Mouse (Mus musculus): ENCODE data around the gene Wdr82. TPM values are rescaled to one million over a fixed set of nuclear protein-coding genes. Genes with fewer than 3 reads are reported as not detected.

The Wdr82 gene
- polyA plus RNA-seq, 1 experiment from 2014 or later, result 56.4 TPM

GRCm38 (mm10) chr9:106145582-106145981, 25.1 kb upstream of the Wdr82 start:
- H3K27me3 ChIP-seq (replicated peaks; ENCODE audit: control insufficient read depth, insufficient read depth, low read length), result peaks cover 16% of the 10 kb centered on the region

GRCm38 (mm10) chr9:106147281-106147680, 23.4 kb upstream of the Wdr82 start:
- DNase-seq (ENCODE audit: low spot score), result no peak
- H3K4me2 ChIP-seq (ENCODE audit: low read length), result peak overlapping the region; percentile 67
- peaks cover 28% of the 10 kb centered on the region for H3K4me1 ChIP-seq (ENCODE audit: control insufficient read depth, insufficient read depth, low read length)
- peak overlapping the region; percentile 93; the same call in 1 of the 2 replicates for H3K9ac ChIP-seq (ENCODE audit: low read length)
- peak overlapping the region; percentile 55 for H3K4me3 ChIP-seq (ENCODE audit: low read depth, low read length)
- H3K9me3 ChIP-seq (replicated peaks; ENCODE audit: control insufficient read depth, low read length), result no peaks in the 10 kb centered on the region
- 0 out of 2 replicates have a peak, but pooled peaks cover 4% of the 10 kb centered on the region for H3K36me3 ChIP-seq (ENCODE audit: control insufficient read depth, insufficient read depth, low read length)
- no peak for ATAC-seq
- peaks cover 8% of the 10 kb centered on the region for H3K27me3 ChIP-seq (replicated peaks; ENCODE audit: control insufficient read depth, insufficient read depth, low read length)
- peak overlapping the region; percentile 85 for H3K27ac ChIP-seq (ENCODE audit: low read depth, low read length)
- 31% methylated on average over 5 of the region's 5 CpGs for WGBS

More at GRCm38 (mm10) chr9:106145582-106145981, 25.1 kb upstream of the Wdr82 start:
- peak; percentile 24; the same call in 1 of the 2 replicates for ATAC-seq
- peak; percentile 75 for DNase-seq (ENCODE audit: low spot score)
- H3K4me1 ChIP-seq (ENCODE audit: control insufficient read depth, insufficient read depth, low read length), result peaks cover 28% of the 10 kb centered on the region
- H3K4me2 ChIP-seq (ENCODE audit: low read length), result no peak overlapping the region
- no peaks in the 10 kb centered on the region for H3K36me3 ChIP-seq (ENCODE audit: control insufficient read depth, insufficient read depth, low read length)
- 70% methylated on average over 2 of the region's 2 CpGs for WGBS
- H3K9me3 ChIP-seq (replicated peaks; ENCODE audit: control insufficient read depth, low read length), result no peaks in the 10 kb centered on the region
- H3K4me3 ChIP-seq (ENCODE audit: low read depth, low read length), result no peak overlapping the region
- no peak overlapping the region for H3K27ac ChIP-seq (ENCODE audit: low read depth, low read length)
- no peak overlapping the region for H3K9ac ChIP-seq (ENCODE audit: low read length)

- Histone ChIP-seq H3K27me3 (replicated peaks; ENCODE audit: control insufficient read depth, insufficient read depth, low read length) (peaks cover 3% of the 10 kb centered on the region), H3K9me3 (replicated peaks; ENCODE audit: control insufficient read depth, low read length) (no peaks in the 10 kb centered on the region), H3K27ac (ENCODE audit: low read depth, low read length) (peak overlapping the region; percentile 85), H3K4me3 (ENCODE audit: low read depth, low read length) (peak overlapping the region; percentile 55), H3K4me1 (ENCODE audit: control insufficient read depth, insufficient read depth, low read length) (peaks cover 28% of the 10 kb centered on the region), H3K9ac (ENCODE audit: low read length) (peak overlapping the region; percentile 93), H3K4me2 (ENCODE audit: low read length) (peak overlapping the region; percentile 67), H3K36me3 (ENCODE audit: control insufficient read depth, insufficient read depth, low read length) (peaks cover 10% of the 10 kb centered on the region; the same call in 1 of the 2 replicates)
- DNase-seq (ENCODE audit: low spot score) (no peak), ATAC-seq (peak; percentile 38)
- 1% methylated on average over 10 of the region's 10 CpGs for WGBS
Observed at GRCm38 (mm10) chr9:106147851-106148431, 22.8 kb upstream of the Wdr82 start.

- H3K4me3 ChIP-seq (ENCODE audit: low read depth, low read length), result peak overlapping the region; percentile 55
- H3K9ac ChIP-seq (ENCODE audit: low read length), result peak overlapping the region; percentile 93
- H3K27me3 ChIP-seq (replicated peaks; ENCODE audit: control insufficient read depth, insufficient read depth, low read length), result peaks cover 3% of the 10 kb centered on the region
- H3K36me3 ChIP-seq (ENCODE audit: control insufficient read depth, insufficient read depth, low read length), result peaks cover 18% of the 10 kb centered on the region; the same call in 1 of the 2 replicates
- WGBS, result under 1% methylated on average over 36 of the region's 36 CpGs
- DNase-seq (ENCODE audit: low spot score), result peak; percentile 79
- no peaks in the 10 kb centered on the region for H3K9me3 ChIP-seq (replicated peaks; ENCODE audit: control insufficient read depth, low read length)
- ATAC-seq, result peak; percentile 72
- peak overlapping the region; percentile 85 for H3K27ac ChIP-seq (ENCODE audit: low read depth, low read length)
- peak overlapping the region; percentile 67 for H3K4me2 ChIP-seq (ENCODE audit: low read length)
- H3K4me1 ChIP-seq (ENCODE audit: control insufficient read depth, insufficient read depth, low read length), result peaks cover 25% of the 10 kb centered on the region
Observed at GRCm38 (mm10) chr9:106148541-106149398, 22.0 kb upstream of the Wdr82 start.

GRCm38 (mm10) chr9:106149399-106149754, 21.4 kb upstream of the Wdr82 start:
- DNase-seq (ENCODE audit: low spot score) (no peak), ATAC-seq (no peak)
- H3K4me2 ChIP-seq (ENCODE audit: low read length), result peak overlapping the region; percentile 67
- H3K4me3 ChIP-seq (ENCODE audit: low read depth, low read length), result peak overlapping the region; percentile 55
- peaks cover 23% of the 10 kb centered on the region; the same call in 1 of the 2 replicates for H3K36me3 ChIP-seq (ENCODE audit: control insufficient read depth, insufficient read depth, low read length)
- 6% methylated on average over 10 of the region's 10 CpGs for WGBS
- peak overlapping the region; percentile 85 for H3K27ac ChIP-seq (ENCODE audit: low read depth, low read length)
- H3K9me3 ChIP-seq (replicated peaks; ENCODE audit: control insufficient read depth, low read length), result no peaks in the 10 kb centered on the region
- H3K9ac ChIP-seq (ENCODE audit: low read length), result peak overlapping the region; percentile 93
- H3K27me3 ChIP-seq (replicated peaks; ENCODE audit: control insufficient read depth, insufficient read depth, low read length), result peaks cover 3% of the 10 kb centered on the region
- H3K4me1 ChIP-seq (ENCODE audit: control insufficient read depth, insufficient read depth, low read length), result peaks cover 20% of the 10 kb centered on the region

- Histone ChIP-seq H3K4me2 (ENCODE audit: low read length) (no peak overlapping the region), H3K36me3 (ENCODE audit: control insufficient read depth, insufficient read depth, low read length) (peaks cover 23% of the 10 kb centered on the region; the same call in 1 of the 2 replicates), H3K9me3 (replicated peaks; ENCODE audit: control insufficient read depth, low read length) (no peaks in the 10 kb centered on the region), H3K4me3 (ENCODE audit: low read depth, low read length) (no peak overlapping the region), H3K9ac (ENCODE audit: low read length) (no peak overlapping the region), H3K27ac (ENCODE audit: low read depth, low read length) (no peak overlapping the region), H3K27me3 (replicated peaks; ENCODE audit: control insufficient read depth, insufficient read depth, low read length) (peaks cover 3% of the 10 kb centered on the region; the same call in 1 of the 2 replicates), H3K4me1 (ENCODE audit: control insufficient read depth, insufficient read depth, low read length) (peaks cover 7% of the 10 kb centered on the region; the same call in 1 of the 2 replicates)
- no peak for ATAC-seq
- DNase-seq (ENCODE audit: low spot score), result no peak
- WGBS, result 80% methylated on average over 9 of the region's 9 CpGs
Observed at GRCm38 (mm10) chr9:106154106-106154505, 16.6 kb upstream of the Wdr82 start.

- DNase-seq (ENCODE audit: low spot score), result peak; percentile 90
- peak overlapping the region; percentile 46; the same call in 1 of the 2 replicates for H3K27ac ChIP-seq (ENCODE audit: low read depth, low read length)
- 46% methylated on average over 5 of the region's 5 CpGs for WGBS
- ATAC-seq, result peak; percentile 67
- no peaks in the 10 kb centered on the region for H3K27me3 ChIP-seq (replicated peaks; ENCODE audit: control insufficient read depth, insufficient read depth, low read length)
- no peak overlapping the region for H3K9ac ChIP-seq (ENCODE audit: low read length)
- H3K4me1 ChIP-seq (ENCODE audit: control insufficient read depth, insufficient read depth, low read length), result peaks cover 4% of the 10 kb centered on the region; the same call in 1 of the 2 replicates
- H3K9me3 ChIP-seq (replicated peaks; ENCODE audit: control insufficient read depth, low read length), result no peaks in the 10 kb centered on the region
- H3K36me3 ChIP-seq (ENCODE audit: control insufficient read depth, insufficient read depth, low read length), result peaks cover 23% of the 10 kb centered on the region; the same call in 1 of the 2 replicates
- H3K4me3 ChIP-seq (ENCODE audit: low read depth, low read length), result no peak overlapping the region
- no peak overlapping the region for H3K4me2 ChIP-seq (ENCODE audit: low read length)
Observed at GRCm38 (mm10) chr9:106156419-106156818, 14.3 kb upstream of the Wdr82 start.

GRCm38 (mm10) chr9:106156921-106157622, 13.7 kb upstream of the Wdr82 start:
- H3K9ac ChIP-seq (ENCODE audit: low read length), result no peak overlapping the region
- ATAC-seq, result no peak
- H3K27me3 ChIP-seq (replicated peaks; ENCODE audit: control insufficient read depth, insufficient read depth, low read length), result no peaks in the 10 kb centered on the region
- peaks cover 4% of the 10 kb centered on the region; the same call in 1 of the 2 replicates for H3K4me1 ChIP-seq (ENCODE audit: control insufficient read depth, insufficient read depth, low read length)
- H3K9me3 ChIP-seq (replicated peaks; ENCODE audit: control insufficient read depth, low read length), result no peaks in the 10 kb centered on the region
- H3K4me2 ChIP-seq (ENCODE audit: low read length), result no peak overlapping the region
- 76% methylated on average over 21 of the region's 21 CpGs for WGBS
- peaks cover 22% of the 10 kb centered on the region; the same call in 1 of the 2 replicates for H3K36me3 ChIP-seq (ENCODE audit: control insufficient read depth, insufficient read depth, low read length)
- H3K27ac ChIP-seq (ENCODE audit: low read depth, low read length), result 0 out of 2 replicates have a peak overlapping the region, but pooled peaks have one; percentile 1
- no peak for DNase-seq (ENCODE audit: low spot score)
- no peak overlapping the region for H3K4me3 ChIP-seq (ENCODE audit: low read depth, low read length)
